Mouse (Mus musculus): ENCODE measurements at regions not wholly inside any gene's neighbourhood (a gene's known extent, or its start where the extent isn't known, plus 50 kb on each side); places are given as distances from the start of the nearest gene placed in this dataset.
"Not testable (repeated sequence)": the region's sequence is repeated elsewhere in the genome, so short reads cannot be mapped to it uniquely, and the experiment has no call there.

DNA sequence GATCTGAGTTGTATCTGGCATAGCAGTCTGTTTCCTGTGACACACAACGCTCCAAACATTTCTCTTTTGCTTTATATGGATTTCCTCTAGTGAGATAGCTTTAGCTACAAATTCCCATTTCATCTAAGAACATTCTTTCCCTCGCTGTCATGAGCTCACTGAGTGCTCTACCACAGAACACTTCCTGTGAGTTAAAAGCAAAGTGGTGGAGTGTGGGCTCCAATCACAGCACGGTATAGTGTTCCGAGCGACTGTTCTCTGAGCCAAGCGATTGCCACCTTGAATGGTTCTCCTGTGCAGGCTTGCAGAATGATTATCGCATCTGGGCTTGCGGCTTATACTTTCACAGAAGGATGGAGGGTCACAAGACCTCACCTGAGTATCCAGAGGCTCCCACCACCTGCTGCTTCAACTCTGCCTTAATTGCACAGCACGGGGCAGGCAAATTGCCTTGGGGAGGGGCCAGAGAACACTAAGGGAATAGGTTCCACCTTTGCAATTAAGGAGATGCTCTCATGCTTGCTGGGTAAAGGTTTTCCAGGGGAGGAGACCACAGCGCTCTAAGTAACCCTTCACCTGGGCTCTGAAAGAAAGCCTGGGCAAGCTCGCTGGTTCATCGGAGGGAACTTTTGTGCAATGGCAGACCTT, 477.7 kb downstream of the Zfp704 start:
- no peak for DNase-seq

DNA sequence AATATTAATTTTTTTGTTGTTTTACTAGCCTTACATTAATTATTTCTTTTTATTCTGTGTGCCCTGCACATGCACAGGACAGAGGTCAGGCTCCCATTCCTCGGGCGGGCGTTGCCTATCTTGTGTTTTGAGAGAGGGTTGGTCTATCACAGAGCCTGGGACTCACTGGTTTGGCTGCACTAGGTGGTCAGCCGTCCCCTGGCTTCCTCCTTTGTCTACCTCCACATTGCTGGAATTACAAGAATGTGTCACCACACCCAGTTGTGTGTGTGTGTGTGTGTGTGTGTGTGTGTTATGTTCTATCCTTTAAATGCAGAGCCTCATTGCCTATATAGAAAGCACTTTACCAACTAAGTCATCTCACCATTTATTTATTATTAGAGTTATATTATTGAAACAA, 478.5 kb downstream of the Zfp704 start:
- DNase-seq = no peak

- no peak for DNase-seq
Measured at GRCm38 (mm10) chr3:9128407-9128806, 481.5 kb downstream of the Zfp704 start.

DNA sequence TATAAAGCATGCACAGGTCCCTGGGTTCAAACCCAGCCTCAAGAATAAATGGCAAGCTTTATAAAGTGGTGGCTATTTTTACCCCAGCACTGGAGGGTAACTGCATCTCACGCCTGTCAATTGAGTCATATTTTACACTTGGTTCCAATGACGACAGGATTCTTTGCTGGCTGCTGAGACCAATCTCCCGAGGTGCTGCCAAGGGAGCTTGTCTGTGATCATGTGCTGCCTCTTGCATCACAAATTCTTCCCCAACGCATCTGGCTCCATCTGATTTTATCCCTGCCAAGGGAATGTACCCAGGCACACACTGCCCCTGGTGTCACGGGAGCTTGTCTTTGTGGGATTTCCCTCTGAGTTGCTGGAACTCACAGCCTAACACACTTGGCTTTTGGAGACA, 486.8 kb downstream of the Zfp704 start:
- peak; percentile 13 to 25 for DNase-seq

GRCm38 (mm10) chr3:9117913-9118312, 492.0 kb downstream of the Zfp704 start:
- no peak for DNase-seq

GRCm38 (mm10) chr3:9113410-9113809, 496.5 kb downstream of the Zfp704 start:
- no peak for DNase-seq

DNA sequence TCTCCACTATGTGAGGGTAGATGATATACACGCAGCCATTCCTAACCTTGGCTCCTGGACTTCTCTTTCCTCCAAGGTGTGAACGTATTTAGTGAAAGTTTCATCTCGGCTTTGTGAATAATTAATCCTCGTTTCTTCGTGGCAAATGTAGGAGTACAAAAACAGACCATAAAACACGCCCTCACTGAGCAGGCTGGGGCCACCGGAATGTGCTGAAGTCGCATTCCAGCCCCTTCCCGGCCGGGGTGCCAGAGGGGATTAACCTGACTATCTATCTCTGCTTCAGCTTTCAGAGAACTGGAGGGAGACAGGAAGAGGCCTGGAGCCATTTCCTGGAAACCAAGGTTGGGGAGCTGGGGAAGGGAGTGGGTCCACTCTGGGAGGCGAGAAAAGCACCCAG, 499.1 kb downstream of the Zfp704 start:
- no peak for DNase-seq

- DNase-seq = no peak
Measured at GRCm38 (mm10) chr3:9109991-9110390, 499.9 kb downstream of the Zfp704 start.

DNA sequence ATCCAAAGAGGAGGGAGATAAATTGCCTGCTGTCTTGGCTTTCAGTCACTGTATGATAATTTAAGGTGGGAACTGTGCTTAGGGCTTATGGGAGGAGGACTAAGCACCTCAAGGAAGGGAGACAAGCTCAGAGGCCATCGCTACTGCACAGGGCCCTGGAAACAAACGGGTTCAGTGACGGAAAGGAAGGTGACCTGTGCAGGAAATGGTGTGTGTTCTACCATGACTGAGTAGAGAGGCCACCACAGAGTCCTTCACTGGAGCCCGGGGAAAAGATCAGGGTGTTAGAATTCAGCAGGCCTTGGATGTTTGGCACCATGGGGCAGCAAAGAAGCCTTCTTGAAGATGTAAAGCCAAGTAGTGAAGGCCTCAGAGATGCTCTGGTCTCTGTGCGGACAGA, 500.4 kb downstream of the Zfp704 start:
- DNase-seq = no peak

DNA sequence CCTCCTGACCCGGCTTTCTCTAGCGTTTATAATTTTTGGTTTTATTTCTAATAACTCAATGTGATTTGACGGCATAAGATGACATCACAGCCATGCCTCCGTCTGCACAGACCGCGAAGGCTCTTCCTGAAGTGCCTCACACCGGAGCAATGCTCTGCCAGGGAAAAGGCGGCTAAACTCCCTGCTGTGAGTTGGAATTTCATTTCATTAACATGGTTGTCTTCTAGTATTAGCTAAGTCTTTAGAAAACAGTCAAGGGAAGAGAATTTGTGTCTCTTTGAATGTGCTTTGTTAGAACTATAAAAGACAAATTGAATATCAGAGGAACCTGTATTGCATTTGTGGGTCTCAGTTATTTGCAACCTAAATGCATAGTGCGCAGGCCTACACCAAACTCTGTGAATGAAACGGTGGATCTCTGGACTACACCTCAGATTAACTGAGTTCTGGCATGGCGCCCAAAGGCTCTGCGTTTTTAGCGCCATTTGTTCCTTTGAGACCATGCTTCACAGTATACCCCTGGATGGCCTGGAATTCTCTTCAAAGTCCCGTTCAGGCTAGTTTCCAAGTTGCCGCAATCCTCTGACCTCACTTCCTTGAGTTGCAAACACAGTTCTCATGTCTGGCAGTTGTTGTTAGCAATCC, 502.0 kb downstream of the Zfp704 start:
- DNase-seq = peak in 1 of 2 experiments; percentile 12

DNA sequence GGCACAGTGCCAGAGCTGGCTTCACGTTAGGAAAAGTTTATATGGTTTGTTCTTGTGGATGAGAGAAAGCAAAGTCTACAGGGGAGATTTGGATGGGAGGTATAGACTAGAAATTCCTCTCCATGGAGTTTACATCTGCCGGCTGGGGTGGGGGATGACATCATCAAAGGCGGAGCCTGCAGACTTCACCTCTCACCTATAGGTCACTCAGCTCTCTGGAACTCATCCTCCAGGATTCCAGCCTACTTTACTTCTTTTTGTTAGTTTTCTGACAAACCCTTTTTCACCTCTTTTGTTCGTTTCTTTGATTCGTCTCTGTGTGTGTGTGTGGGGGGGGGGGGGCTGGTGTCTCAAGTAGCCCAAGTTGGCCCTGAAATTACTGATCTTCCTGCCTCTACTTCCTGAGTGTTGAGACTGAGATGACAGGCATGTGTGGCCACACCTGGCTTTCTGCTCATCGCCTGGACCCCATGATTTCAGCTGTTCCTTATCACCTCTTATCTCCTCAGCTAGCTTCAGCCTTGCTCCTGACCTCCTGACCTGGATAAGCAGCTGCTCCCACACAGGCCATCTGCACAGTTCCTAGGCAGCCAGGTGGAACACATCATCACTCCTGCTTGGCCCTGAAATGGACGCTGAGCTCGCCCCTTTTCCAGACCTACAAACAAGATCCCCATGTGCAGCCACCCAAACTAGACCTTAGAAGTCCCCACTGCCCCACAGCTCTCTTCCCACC, 504.5 kb downstream of the Zfp704 start:
- DNase-seq = no peak

DNA sequence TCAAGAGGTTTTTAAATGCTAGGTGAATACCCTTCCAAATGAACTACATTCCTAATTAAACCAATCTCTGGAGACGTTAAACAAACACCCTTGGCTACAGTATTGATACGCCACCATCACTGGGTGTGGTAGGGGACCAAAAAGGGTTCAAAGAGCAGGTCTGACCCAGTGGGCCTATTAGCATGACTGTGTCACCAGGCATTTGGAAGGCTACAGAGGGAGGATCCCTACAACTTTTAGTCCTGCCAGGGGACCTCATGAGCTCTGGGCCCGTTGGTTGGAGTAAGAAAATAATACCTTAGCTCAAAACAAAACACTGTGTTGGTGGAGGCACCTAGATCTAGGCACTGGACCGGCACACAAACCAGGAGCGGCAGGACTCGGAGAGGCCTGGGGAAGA, 506.4 kb downstream of the Zfp704 start:
- DNase-seq = no peak

- no peak for DNase-seq
Measured at GRCm38 (mm10) chr3:9101240-9101639, 508.6 kb downstream of the Zfp704 start.

DNA sequence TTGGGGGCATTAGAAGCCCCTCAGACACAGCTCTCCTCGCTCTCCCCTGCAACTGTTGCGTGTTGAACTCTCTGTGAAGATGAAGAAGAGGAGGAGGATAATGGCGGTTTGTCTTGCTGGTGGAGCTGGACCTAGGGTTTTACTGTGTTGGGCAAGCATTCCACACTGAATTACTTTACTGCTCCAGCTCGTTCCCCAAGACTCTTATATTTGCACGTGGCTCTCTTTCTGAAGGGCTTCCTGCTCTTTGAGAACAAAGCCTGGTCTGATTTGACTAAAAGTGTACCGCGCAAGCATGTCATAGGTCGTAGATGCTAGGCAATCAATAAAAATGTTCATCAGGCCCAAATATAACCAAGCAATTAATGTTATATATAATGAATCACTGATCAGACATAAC, 509.1 kb downstream of the Zfp704 start:
- no peak for DNase-seq

DNA sequence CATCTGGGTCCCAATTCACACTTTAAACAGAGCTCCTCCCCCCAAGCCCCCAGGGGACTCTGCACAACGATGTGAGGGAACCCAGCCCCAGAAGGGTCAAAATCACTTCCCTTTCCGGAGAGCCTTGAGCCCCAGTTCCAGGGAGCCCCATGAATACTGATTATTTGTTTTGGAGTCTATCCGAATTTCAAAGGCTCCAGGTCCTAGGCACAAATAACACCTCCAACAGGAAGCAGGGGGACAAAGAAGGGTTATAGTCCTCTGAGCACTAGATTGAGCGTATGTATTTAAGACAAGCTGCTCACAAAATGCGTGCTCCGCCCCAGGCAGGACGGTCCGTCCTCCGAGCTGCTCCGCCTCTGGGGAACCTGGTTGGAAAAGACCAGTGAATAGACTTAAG, 511.4 kb downstream of the Zfp704 start:
- no peak for DNase-seq

- no peak for DNase-seq
Measured at GRCm38 (mm10) chr3:9084134-9084533, 525.8 kb downstream of the Zfp704 start.

DNA sequence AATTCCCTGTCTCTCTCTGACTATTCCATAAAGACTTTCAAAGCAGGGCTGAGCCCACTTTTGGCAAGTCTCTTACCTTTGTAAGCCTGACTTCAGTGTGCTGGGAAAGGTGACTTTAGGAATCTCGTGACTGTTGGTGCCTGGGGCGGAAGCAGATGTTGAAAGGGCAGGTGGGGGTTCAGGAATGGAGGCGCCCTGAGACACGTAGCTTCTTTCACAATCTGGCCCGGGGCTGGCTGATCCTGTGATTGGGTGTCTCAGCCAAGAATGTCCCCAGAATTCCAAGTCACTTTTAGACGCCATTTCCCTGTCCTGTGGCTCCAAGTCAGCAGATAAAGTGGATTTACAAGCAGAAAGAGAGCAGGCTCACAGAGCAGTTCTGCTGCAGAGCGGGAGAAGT, 527.8 kb downstream of the Zfp704 start:
- no peak for DNase-seq

- DNase-seq = no peak
Measured at GRCm38 (mm10) chr3:9078201-9078600, 531.7 kb downstream of the Zfp704 start.

DNA sequence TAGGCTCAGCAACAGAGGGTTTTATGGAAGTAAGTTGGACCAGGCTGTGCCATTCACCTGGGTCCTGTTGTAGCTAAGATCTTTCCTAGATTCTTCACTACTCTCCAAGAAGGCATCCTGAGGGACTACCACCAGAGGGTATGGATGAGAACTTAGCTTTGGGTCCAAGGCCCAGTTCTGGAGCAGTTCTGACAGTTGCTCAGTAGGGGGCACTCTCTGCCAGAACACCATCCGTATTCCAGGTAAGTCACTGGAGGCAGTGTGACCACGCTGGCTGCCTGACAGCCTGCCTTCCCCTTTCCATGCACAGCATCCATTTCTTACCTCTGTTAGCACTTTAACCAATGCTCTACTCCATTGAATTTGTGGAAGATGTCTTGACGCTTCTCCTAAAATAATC, 533.2 kb downstream of the Zfp704 start:
- peak; percentile 82 to 85 for DNase-seq

DNA sequence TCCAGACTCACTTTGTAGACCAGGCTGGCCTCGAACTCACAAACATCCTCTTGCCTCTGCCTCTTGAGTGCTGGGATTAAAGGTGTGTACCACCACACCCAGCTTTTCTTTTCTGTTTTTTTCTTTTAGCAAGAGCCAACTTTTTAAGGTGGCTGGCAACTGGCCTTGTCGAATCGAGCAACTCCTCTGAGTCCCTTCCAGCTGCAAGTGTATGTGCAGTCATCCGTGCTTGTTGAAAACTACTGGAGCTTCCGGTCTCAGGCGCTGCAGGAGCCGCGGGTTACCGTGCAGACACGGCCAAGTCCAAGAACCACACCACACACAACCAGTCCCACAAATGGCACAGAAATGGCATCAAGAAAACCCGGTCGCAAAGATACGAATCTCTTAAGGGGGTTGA, 537.4 kb downstream of the Zfp704 start:
- not testable (repeated sequence) for DNase-seq

- peak; percentile 95 to 97 for DNase-seq
Measured at GRCm38 (mm10) chr3:9067048-9067447, 542.8 kb downstream of the Zfp704 start.

DNA sequence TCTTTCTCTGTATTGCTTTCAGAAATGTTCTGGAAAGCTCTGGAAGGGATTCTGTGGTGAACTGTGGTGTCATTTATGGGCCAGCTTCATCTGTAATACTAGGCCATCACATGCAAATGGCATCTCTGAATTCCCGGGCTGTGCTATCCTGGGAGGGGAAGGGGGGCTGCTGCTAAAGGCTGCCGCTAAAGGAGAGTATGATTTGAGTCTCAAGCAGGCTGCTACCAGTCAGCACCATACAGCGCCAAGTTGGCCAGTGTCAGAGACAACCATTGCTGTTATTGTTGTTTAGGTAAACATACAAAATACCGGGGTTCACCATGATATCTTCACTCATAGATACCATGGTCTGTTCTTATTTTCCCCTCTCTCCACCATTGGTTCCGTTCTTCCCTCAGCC, 543.5 kb downstream of the Zfp704 start:
- DNase-seq = no peak

DNA sequence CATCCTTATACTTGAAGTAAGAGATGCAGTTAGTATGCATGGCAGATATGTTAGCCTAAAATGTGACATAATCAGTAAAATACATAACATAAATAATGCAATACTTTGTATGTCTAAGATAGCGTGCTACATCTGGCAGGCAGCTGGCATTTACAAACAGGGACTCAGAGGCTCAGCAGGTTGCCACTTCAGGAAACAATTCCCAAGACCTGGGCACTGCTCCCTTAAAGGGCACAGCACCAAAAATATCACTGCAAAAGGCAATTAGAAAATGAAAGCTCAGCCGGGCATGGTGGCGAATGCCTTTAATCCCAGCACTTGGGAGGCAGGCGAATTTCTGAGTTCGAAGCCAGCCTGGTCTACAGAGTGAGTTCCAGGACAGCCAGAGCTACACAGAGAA, 544.0 kb downstream of the Zfp704 start:
- peak in 1 of 2 experiments; percentile 22 for DNase-seq

Data from cerebellum, postnatal 10 days (tissue).